12 mouse cellular contexts compared by ENCODE assay signal in the genomic region with DNA sequence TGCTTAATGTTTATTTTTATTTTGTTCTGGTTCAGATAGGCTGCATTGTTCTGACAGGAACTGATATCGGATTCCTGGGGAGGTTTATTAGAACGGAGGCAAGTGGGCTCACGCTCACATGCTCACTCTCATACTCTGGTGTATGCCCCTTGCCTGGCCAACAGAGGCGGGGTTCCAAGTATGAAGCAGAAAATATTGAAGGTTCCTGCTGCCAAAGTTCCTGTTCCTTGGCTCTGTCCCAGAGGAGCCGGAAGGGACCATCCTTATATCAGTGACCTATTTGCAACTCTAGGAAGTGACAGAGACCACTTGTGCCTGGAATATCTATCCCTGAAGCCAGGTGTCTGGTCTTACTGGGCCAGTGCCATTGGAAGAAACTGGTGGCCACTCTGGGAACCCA.
"Had no signal": no experiment of that assay in that cellular context is flagged by ENCODE, and none has a peak within 500 bp of the region (broad histone marks: within the 10 kb centered on the region; RNA-seq: fewer than 3 reads in every experiment).

No protein-coding gene starts in this region.

- DNase-seq: retina, postnatal 1 day; right cerebral cortex, adult 18-20 months; right cerebral cortex, postnatal 14 days; right cerebral cortex, postnatal 25 days; right cerebral cortex, postnatal 4 days; spleen, adult 18-20 months; thymus, adult 18-20 months; thymus, adult 2 months; thymus, postnatal 14 days; thymus, postnatal 25 days; thymus, postnatal 36 days; thymus, postnatal 4 days had no signal
